Mouse (Mus musculus) large intestine, adult 2 months (tissue): ENCODE measurements around the gene Cenps. TPM values are rescaled to one million over a fixed set of nuclear protein-coding genes. Genes with fewer than 3 reads are reported as not detected.
A peak's percentile ranks its signal among the peaks of the same experiment; 100 is the strongest.
"Not testable (repeated sequence)": the region's sequence is repeated elsewhere in the genome, so short reads cannot be mapped to it uniquely, and the experiment has no call there.

Experiments
- DNase-seq: peaks from one replicate; pipeline ENCODE4 v3.0.0-alpha.2; 2012; ENCODE audit warnings: low read depth, low spot score
- WGBS: fragments of 180-500 bp; shearing (Covaris S2); methylation state at CpG from one replicate; pipeline ENCODE4 v1.1.7; 2018; 5-methylcytosine and 5-hydroxymethylcytosine counted together
- polyA plus RNA-seq: library from polyadenylated mRNA; depleted of rRNA; stranded (reverse); fragments of >200 nt; gene quantifications from 2 replicates; pipeline ENCODE4 v1.2.3, GENCODE M21; 2012

The Cenps gene
- polyA plus RNA-seq, 1 experiment, result 5.1 TPM

DNA sequence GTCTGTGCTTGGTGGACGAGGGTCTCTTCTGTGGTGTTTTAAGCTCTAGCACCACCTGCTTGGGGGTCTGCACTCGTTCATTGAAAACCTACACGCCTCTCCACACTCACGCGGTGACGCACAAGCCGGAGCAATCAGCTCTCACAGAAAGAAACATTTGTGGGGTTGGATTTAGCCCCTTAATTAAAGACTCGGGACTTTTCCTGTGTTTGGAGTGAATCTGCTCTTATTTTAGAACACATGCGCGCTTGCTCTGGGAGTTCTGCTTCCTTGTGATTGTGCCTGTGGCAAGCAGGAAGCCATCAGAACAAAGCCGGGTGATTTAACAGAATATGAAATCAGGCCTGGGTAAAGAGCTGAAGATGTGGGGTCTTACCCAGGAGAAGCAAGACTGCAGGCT, 10.8 kb downstream of the Cenps start, which contains the start of gene Cort:
Gene Cort, minus strand, starts transcription at position 101 of the 400 bp plus-strand sequence.
- DNase-seq, result no peak
- 89% methylated on average over 11 of the region's 11 CpGs for WGBS

DNA sequence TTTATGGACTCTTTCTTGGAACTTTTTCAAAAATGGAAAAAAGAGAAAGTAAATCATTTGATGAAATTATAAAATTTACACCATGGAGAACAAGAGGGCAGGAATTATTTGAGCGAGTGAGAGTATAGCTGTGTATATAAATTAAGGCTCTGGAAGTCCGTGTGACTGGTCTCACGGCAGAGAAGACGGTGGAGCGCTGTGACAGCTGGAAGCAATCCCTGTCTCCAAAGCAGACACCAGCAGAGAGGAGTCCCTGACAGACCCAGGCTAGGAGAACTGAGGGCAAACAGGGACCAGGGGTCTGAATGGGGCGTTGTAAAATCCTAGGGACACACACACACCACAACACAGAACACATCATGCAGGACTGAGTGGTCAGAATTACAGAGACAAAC, 11.3 kb downstream of the Cenps start:
- 69% methylated on average over 6 of the region's 6 CpGs for WGBS
- no peak for DNase-seq

DNA sequence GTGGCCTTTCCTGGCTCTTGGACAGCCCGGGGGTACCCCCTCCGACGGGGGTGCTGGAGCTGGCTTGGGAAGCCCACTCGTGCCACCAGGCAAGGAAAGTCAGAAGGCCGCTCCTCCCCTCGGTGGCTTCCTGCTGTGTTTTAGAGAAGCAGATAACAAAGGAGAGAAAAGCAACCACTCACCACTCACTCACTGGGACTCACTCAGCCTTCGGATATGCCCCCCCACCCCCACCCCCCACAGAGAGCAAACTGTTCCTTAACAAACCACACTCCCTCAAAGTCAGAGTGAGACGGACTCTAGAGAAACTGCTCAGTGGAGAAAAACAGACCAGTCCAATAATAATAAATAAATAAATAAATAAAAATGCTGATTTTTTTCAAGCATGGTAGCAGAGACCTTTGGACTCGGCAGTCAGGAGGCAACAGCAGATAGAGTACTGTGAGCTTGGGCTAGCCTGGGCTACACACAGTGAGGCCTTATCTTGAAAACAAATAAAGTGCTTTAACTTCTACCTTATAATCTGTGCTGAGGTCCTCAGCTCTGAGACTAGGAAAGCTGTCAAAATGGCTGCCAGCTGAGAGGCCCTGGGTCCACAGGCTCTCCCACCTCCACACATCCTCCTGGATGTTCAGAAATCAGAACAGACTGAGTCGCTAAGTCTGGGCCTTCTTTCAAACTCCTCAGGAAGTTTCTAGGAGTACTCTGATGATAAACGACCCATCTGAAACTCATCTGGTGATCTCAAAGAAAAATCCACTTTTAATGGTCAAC, 11.9 kb downstream of the Cenps start:
- WGBS, result 76% methylated on average over 11 of the region's 11 CpGs
- DNase-seq, result no peak

DNA sequence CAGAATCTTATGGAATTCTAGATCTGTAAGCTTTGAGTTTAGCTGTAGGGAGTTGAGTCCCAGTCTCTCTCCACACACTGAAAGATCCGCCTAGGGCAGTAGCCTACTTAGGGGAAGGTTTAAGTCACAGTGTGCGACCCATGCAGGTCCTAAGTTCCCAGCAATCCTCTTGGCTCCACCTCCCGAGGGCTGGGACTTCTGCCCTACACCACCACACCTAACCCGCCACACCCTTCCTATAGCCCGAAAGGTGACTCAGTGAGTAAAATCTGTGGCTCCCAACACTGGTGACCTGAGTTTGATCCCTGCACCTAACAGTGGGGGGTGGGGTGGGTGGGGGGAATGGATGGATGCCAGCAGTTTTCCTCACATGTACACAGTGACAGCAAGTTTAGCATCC, 14.0 kb downstream of the Cenps start:
- 23% methylated on average over 5 of the region's 5 CpGs for WGBS
- no peak for DNase-seq

DNA sequence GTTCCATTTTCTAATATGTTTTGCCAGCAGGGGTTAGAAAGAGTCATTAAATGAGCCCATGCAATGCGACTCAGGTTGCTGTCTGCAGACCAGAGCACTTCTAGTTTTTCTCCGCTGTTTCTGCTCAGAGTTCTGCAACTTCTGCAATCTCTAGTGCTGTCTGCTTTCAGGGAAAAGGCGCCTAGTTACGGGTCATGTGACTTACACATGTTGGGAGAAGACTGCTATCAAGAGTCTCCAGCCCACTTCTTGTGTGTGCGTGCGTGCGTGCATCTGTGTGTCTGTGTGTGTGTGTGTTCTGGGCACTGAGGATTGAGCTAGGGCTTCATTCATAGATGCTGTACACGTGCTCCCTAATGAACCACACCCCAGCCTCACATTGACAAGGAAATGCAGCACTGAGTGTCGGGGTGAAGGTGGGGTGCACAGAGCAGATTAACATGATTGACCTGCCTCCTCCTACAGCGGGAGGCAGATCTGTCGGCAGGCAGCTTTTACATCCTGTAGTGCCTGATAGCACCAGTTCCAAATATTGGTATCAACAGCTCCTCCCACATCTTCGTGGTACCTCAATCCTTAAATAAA, 17.4 kb downstream of the Cenps start:
- WGBS, result 82% methylated on average over 12 of the region's 12 CpGs
- DNase-seq, result not testable (repeated sequence)

DNA sequence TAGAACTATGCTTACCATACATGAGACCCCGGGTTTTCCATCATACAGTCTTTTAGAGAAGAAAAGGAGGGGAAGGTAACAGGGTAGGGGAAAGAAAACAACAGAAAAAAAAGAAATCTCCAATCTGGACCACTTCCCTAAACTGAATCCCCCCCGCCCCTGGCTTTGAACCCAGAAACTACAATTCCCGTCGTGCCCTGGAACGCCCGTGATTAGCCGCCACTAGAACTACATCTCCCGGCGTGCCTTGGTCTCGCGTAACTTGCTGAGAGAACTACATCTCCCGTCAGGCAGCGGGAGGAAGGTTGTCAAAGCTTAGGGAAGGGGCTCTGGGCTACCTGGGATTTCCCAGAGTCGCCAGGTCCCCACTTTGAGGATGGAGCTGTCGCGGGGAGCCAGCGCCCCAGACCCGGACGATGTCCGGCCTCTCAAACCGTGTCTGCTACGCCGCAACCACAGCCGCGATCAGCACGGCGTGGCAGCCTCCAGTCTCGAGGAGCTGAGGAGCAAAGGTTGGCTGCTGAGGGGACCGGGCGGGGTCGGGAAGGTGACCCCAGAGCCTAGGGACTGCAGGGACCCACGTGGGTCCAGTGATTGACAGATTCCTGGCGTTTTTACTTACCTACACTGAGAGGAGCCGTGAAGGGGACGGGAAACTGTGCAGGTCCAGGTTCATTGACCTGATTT, 33.4 kb downstream of the Cenps start, which contains the start of gene Dffa:
Gene Dffa, plus strand, starts transcription at position 272 of the 687 bp plus-strand sequence.
- DNase-seq, result peak; percentile 80
- WGBS, result 2% methylated on average over 35 of the region's 35 CpGs

DNA sequence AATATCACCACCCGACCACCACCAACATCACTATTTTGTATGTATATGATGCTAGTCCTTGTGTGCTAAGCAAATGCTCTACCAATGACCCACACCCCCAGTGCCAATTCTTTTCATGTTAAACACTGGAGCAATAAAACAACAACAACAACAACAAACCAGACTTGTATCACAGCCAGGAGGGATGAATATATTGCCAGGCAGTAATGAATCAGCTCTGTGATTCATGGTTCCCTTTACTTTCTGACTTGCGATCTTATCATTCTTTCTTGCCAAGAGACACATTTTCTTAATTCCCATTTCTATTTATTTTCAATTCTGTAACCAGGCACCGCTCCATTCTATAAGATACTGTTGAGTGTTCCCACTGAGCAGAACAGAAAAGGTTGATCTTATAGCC, 36.0 kb downstream of the Cenps start:
- WGBS, result 84% methylated on average over 3 of the region's 3 CpGs

DNA sequence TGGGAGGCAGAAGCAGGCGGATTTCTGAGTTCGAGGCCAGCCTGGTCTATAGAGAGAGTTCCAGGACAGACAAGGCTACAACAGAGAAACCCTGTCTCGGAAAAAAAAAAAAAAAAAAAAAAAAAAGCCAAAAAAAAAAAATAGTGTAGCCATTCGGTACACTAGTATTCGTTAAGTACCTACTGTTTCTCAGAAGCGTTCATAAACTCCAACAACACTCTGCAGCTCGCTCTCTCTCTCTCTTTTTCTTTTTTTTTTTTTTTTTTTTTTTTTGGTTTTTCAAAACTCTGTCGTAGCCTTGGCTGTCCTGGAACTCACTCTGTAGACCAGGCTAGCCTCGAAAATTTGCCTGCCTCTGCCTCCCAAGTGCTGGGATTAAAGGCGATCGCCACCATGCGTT, 37.0 kb downstream of the Cenps start:
- DNase-seq, result not testable (repeated sequence)
- WGBS, result 85% methylated on average over 12 of the region's 12 CpGs

More for the DNA sequence above, 36.0 kb downstream of the Cenps start:
- DNase-seq, result no peak

DNA sequence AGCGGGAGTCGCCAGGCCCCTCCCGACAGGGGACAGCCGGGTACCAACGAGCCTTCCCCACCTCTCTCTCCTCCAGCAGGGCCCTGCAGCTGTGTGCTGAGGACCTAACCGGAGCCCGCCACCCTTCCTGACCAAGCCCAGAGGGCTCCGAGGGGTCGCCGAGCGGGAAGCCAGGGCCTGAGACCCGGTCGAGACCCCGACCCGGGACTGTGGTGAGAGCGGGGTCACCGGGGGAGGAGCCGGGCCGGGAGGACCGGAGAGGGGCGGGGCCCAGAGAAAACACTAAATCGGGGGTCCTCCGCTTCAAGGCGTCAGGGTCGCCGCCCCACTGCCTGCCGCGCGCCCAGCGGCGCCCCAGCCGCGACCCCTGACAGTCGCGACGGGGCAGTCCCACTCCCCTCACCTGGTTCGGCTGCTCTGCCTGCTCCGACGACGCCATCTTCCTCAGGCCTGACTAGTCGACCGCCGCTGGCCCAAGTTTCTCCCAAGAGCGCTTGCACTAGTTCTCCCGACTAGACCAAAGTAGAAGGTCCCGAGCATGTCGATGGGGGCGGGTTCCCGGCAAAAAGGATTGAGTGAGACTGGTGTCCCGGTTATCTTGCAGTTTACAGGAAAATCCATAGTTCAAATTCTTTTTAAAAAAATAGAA, 37.9 kb downstream of the Cenps start, which contains the start of gene Pex14:
Gene Pex14, minus strand, starts transcription at position 508 of the 649 bp plus-strand sequence.
- WGBS, result under 1% methylated on average over 50 of the region's 50 CpGs
- DNase-seq, result peak; percentile 70

DNA sequence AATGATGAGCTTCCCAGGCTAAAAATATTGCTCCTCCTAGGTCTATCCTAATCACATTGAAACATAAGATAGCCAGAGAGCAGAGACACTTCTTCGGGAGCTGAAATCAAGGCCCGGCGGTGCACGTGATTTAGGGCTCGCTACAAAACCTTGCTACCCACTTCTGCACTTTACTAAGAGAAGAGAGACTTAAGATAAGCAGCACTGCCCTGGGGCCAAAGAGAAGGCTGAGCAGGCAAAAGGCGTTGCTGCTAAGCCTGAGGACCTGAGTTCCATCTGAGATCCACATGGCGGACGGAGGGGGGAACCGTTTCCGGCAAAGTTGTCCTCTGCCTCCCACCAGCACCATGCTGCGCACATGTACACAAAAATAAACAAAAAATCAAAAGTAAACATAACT, 38.9 kb downstream of the Cenps start:
- no peak for DNase-seq
- WGBS, result 4% methylated on average over 11 of the region's 11 CpGs

DNA sequence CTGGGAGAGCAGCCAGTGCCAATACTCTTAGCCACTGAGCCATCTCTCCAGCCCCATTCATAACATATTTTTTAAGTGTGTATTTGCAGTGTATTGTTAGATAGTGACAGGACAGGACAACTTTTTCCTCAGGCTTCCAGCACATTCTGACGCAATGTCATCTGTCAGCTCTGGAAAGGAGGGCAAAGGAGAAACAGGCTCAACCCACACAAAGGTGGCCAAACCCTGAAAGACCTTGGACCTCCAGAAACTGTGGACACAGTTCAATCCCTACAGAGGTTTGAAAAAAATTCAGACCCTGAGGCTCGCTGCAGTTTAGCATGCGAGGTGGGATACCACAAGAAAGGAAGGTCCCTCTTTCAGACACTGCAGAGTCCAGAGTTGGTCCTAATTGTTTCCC, 39.5 kb downstream of the Cenps start:
- DNase-seq, result no peak
- 64% methylated on average over 3 of the region's 3 CpGs for WGBS

DNA sequence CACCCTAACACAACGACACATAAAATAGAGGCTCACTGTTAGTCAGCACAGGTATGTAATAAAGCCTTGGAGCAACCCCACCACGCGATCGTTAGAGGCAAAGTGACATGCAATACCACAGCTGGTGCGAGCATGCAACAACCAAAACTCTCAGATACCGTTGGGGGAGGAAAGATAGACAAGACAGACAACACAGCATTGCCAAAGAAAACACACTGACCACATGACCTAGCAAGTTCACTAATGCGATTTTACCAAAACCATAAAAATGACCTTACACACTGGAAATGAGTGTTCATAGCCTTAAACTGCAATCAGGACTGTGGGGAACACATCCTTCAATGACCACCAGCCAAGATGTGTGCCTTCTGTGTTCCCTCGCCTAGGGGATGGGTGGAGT, 46.1 kb downstream of the Cenps start:
- 73% methylated on average over 8 of the region's 8 CpGs for WGBS

DNA sequence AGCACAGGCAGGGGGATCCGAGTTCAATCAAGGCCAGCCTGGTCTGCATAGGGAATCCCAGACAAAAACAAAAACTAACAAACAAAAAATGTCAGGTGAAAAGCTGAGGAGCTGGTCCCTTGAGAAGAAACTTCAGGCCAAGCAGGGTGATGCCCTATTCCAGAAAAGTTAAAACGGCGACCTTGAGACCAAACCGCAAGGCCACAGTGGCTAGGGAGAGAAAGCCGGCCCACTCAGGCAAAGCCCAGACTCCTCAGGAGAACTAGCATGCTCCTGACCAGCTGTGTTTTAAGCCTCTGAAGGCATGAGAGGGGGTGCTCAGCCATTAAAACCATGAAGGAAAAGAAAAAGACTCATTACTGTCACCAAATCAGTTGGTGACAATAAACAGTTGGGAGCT, 52.0 kb downstream of the Cenps start:
- no peak for DNase-seq
- WGBS, result 80% methylated on average over 5 of the region's 5 CpGs

More for the DNA sequence above, 46.1 kb downstream of the Cenps start:
- no peak for DNase-seq

DNA sequence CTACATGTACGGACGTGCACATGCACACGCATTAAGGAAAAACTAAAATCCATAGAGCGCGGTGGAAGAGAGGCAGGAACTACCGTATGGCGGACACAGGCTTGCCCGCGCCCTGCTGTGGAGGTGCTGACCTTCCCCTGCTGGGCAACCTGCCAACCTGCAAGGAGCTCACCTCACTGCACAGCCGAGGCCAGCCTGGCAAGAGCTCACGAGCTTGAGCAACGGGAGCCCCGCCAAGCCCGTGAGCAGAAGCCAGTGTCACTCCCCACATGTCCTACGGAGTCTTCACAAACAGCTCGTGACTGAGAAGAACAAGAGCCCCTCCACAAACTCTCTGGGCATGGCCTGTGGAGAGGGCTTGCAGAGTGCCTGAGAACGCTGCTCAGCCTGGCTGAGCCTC, 55.9 kb downstream of the Cenps start:
- 32% methylated on average over 17 of the region's 17 CpGs for WGBS
- DNase-seq, result no peak

DNA sequence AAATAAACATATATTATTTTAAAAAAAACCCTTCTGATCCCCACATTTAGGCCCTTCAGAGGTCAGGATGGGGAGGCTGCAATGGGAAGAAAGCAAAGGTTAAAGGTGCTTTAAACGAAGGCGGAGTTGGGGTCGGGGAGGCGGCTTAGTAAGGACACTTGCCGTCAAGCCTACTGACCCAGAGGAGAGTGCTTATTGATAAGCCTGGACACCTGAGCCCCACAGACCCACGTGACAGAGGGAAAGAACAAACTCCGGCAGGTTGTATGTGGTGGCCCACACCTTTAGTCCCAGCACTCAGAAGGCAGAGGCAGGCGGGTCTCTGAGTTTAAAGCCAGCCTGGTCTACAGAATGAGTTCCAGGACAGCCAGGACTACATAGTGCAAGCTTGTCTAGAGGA, 57.3 kb downstream of the Cenps start:
- no peak for DNase-seq
- 93% methylated on average over 8 of the region's 8 CpGs for WGBS

DNA sequence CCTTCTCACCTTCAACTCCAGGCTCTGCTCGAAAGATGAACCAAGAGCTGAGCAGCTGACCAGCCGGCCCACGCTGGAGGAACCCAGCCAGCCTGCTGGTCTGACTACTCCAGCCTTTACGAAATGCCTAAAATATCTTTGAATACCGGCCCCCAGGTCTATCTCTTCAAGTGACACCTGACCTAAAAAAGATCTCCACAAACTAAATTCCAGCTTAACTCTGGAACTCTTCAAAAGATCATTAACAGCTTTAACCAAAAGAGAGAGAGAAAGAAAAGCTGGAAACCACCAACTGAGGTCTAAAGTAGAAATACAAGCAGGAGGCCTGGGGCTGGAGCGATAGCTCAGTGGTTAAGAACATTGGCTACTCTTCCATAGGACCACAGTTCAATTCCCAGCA, 57.8 kb downstream of the Cenps start:
- 92% methylated on average over 6 of the region's 6 CpGs for WGBS
- DNase-seq, result no peak

DNA sequence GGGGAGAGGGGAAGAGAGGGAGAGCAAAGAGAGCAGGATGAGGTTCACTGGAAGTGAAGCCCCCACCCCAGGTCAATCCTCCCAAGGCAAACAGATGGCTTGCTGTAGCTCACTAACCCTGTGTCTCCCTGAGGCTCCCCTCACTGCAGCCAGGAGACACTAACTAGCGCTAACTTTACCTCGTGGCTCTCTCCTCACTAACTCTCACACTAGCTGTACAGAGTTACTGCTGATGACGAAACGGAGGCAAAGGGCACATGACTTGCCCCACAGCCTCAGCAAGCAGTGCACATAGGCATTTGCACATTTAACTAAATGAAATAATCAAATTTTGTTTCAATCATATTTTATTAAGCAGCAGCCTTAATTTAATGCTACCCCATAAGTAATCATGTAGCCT, 59.2 kb downstream of the Cenps start:
- no peak for DNase-seq
- 28% methylated on average over 4 of the region's 4 CpGs for WGBS
